Mouse (Mus musculus): ENCODE results near the gene Tor4a. TPM values are rescaled to one million over a fixed set of nuclear protein-coding genes. Genes with fewer than 3 reads are reported as not detected.
A peak's percentile ranks its signal among the peaks of the same experiment; 100 is the strongest.

Gene Tor4a
- total RNA-seq (2021) = 13.9 and 21.3 TPM in 2 replicates
- long read RNA-seq, experiment 1, transcript Tor4a-201 (2 exons, 3,255 nt) = major isoform, 15 of 28 reads
- long read RNA-seq, experiment 1, partial matches to known transcripts = 0 of 28 reads
- long read RNA-seq, experiment 1, other reads (novel, unspliced or antisense) = 11 of 28 reads
- long read RNA-seq, experiment 2, transcript Tor4a-201 (2 exons, 3,255 nt) = major isoform, 10 of 16 reads
- long read RNA-seq, experiment 2, partial matches to known transcripts = 0 of 16 reads
- long read RNA-seq, experiment 2, other reads (novel, unspliced or antisense) = 5 of 16 reads

- DNase-seq = peak; percentile 92
These were observed at the start of gene Tor4a for GRCm38 (mm10) chr2:25196172-25196954. Tor4a (minus strand) TSS chr2:25196886.

GRCm38 (mm10) chr2:25244144-25244543 lies 47.5 kb upstream of the Tor4a start:
- DNase-seq = no peak

GRCm38 (mm10) chr2:25243342-25243741 lies 46.7 kb upstream of the Tor4a start:
- no peak for DNase-seq

GRCm38 (mm10) chr2:25242101-25242506 lies 45.4 kb upstream of the Tor4a start, which contains the start of the genes Rnf208 and Cysrt1:
Rnf208 (plus strand) TSS chr2:25242255.
Cysrt1 (minus strand) TSS chr2:25242452.
- peak; percentile 32 for DNase-seq

GRCm38 (mm10) chr2:25241438-25241775 lies 44.7 kb upstream of the Tor4a start:
- no peak for DNase-seq

- DNase-seq = peak; percentile 88
These were observed 44.2 kb upstream of the Tor4a start for GRCm38 (mm10) chr2:25240723-25241437.

- no peak for DNase-seq
These were observed 43.6 kb upstream of the Tor4a start for GRCm38 (mm10) chr2:25240310-25240709.

- DNase-seq = no peak
These were observed 43.1 kb upstream of the Tor4a start for GRCm38 (mm10) chr2:25239766-25240165.

GRCm38 (mm10) chr2:25238106-25238505 lies 41.4 kb upstream of the Tor4a start:
- DNase-seq = no peak

GRCm38 (mm10) chr2:25237522-25237921 lies 40.8 kb upstream of the Tor4a start:
- no peak for DNase-seq

- no peak for DNase-seq
These were observed 39.9 kb upstream of the Tor4a start, which contains the start of gene Rnf224 for GRCm38 (mm10) chr2:25236614-25237013. Rnf224 (minus strand) TSS chr2:25236787.

GRCm38 (mm10) chr2:25234551-25235220 lies 38.0 kb upstream of the Tor4a start:
- DNase-seq = no peak

- DNase-seq = no peak
These were observed 37.4 kb upstream of the Tor4a start, which contains the start of gene Slc34a3 for GRCm38 (mm10) chr2:25234050-25234449. Slc34a3 (minus strand) TSS chr2:25234364.

GRCm38 (mm10) chr2:25233421-25233820 lies 36.7 kb upstream of the Tor4a start:
- no peak for DNase-seq

GRCm38 (mm10) chr2:25231038-25231437 lies 34.4 kb upstream of the Tor4a start:
- no peak for DNase-seq

- no peak for DNase-seq
These were observed 33.9 kb upstream of the Tor4a start for GRCm38 (mm10) chr2:25230581-25230980.

- no peak for DNase-seq
These were observed 32.9 kb upstream of the Tor4a start for GRCm38 (mm10) chr2:25229582-25229981.

GRCm38 (mm10) chr2:25228995-25229530 lies 32.4 kb upstream of the Tor4a start:
- no peak for DNase-seq

GRCm38 (mm10) chr2:25228431-25228889 lies 31.8 kb upstream of the Tor4a start:
- DNase-seq = peak; percentile 92

- no peak for DNase-seq
These were observed 30.7 kb upstream of the Tor4a start for GRCm38 (mm10) chr2:25227406-25227805.

GRCm38 (mm10) chr2:25226864-25227263 lies 30.2 kb upstream of the Tor4a start:
- DNase-seq = no peak
